Mouse (Mus musculus) forebrain, embryonic 11.5 days (tissue): ENCODE results near the gene Utp4. TPM values are rescaled to one million over a fixed set of nuclear protein-coding genes. Genes with fewer than 3 reads are reported as not detected.
A peak's percentile ranks its signal among the peaks of the same experiment; 100 is the strongest.

Experiments
- ATAC-seq: fragments of 200-750 bp; cut with Nextera tagmentation; replicated peaks from 2 replicates; pipeline ENCODE4 v1.8.0; 2017; ENCODE audit warnings: moderate TSS enrichment; ENCODE audit not compliant: low FRiP score
- DNase-seq: peaks from one replicate; pipeline ENCODE4 v3.0.0-alpha.2; 2017; ENCODE audit warnings: low spot score
- H3K27ac ChIP-seq: fragments of 300-500 bp; sonication (generic); 2 replicates; pipeline ENCODE4 v1.5.1; 2014; ENCODE audit warnings: low read depth, low read length
- H3K27me3 ChIP-seq: fragments of 300-500 bp; sonication (generic); 2 replicates; pipeline ENCODE4 v1.6.1; 2014; ENCODE audit warnings: mild to moderate bottlenecking, low read length, mixed read lengths; ENCODE audit not compliant: control insufficient read depth, insufficient read depth
- H3K36me3 ChIP-seq: fragments of 300-500 bp; sonication (generic); 2 replicates; pipeline ENCODE4 v1.6.1; 2014; ENCODE audit warnings: mild to moderate bottlenecking, low read length, moderate library complexity, mixed read lengths; ENCODE audit not compliant: control insufficient read depth, insufficient read depth
- H3K4me1 ChIP-seq: fragments of 300-500 bp; sonication (generic); replicated peaks from 2 replicates; pipeline ENCODE4 v1.6.1; 2014; ENCODE audit warnings: low read length, mixed read lengths; ENCODE audit not compliant: control insufficient read depth, insufficient read depth
- H3K4me2 ChIP-seq: fragments of 300-500 bp; sonication (generic); 2 replicates; pipeline ENCODE4 v1.6.1; 2014; ENCODE audit warnings: low read depth, mild to moderate bottlenecking, low read length, moderate library complexity, mixed read lengths; ENCODE audit not compliant: severe bottlenecking
- H3K4me3 ChIP-seq: fragments of 300-500 bp; sonication (generic); 2 replicates; pipeline ENCODE4 v1.5.1; 2014; ENCODE audit warnings: low read depth, low read length
- H3K9ac ChIP-seq: fragments of 300-500 bp; sonication (generic); 2 replicates; pipeline ENCODE4 v1.6.1; 2014; ENCODE audit warnings: low read length
- H3K9me3 ChIP-seq: fragments of 300-500 bp; sonication (generic); 2 replicates; pipeline ENCODE4 v1.6.1; 2016; ENCODE audit warnings: low read length, mixed read lengths; ENCODE audit not compliant: control insufficient read depth
- WGBS: fragments of 180-500 bp; shearing (Covaris S2); extraction: QIAGEN DNeasy Blood & Tissue Kit; methylation state at CpG from one replicate; pipeline ENCODE4 v1.1.7; 2014; 5-methylcytosine and 5-hydroxymethylcytosine counted together
- polyA plus RNA-seq: library from polyadenylated mRNA; unstranded; fragments of >200 nt; fragmentation: Nextera tagmentation; extraction: Ambion mirVana; gene quantifications from 2 replicates; pipeline ENCODE4 v1.2.1, GENCODE M21; 2014

Utp4 gene
- polyA plus RNA-seq, 1 experiment from 2014 or later, result 79.6 TPM

GRCm38 (mm10) chr8:106937081-106937800 lies 43.8 kb downstream of the Utp4 start:
- Histone ChIP-seq H3K4me2 (peak overlapping the region; percentile 93), H3K27ac (no peak overlapping the region), H3K9me3 (no peaks in the 10 kb centered on the region), H3K4me1 (peaks cover 14% of the 10 kb centered on the region), H3K4me3 (peak overlapping the region; percentile 86), H3K27me3 (0 out of 2 replicates have a peak, but pooled peaks cover 3% of the 10 kb centered on the region), H3K36me3 (no peaks in the 10 kb centered on the region), H3K9ac (peak overlapping the region; percentile 93)
- ATAC-seq, result no peak
- DNase-seq, result no peak
- WGBS, result 50% methylated on average over 14 of the region's 14 CpGs

DNA sequence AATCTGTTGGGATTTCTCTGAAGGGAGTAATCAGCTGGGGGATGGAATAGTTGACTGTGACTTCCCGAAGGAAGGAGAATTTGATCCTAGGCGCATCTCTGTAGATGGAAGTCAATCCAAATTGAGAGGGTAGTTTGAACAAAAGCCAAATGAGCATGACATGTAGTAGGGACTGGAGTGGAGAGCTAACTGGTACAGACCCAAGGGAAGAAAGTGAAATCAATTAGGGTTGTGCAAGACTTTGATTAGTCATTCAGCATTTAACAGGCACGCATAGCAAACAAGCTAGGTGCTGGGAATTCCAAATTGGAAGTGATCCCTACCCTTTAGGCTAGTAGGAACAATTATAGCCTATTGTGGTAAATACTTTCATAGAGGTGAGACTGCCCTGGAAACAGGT lies 48.4 kb downstream of the Utp4 start:
- H3K9ac ChIP-seq, result no peak overlapping the region
- DNase-seq, result no peak
- 97% methylated on average over 3 of the region's 3 CpGs for WGBS

DNA sequence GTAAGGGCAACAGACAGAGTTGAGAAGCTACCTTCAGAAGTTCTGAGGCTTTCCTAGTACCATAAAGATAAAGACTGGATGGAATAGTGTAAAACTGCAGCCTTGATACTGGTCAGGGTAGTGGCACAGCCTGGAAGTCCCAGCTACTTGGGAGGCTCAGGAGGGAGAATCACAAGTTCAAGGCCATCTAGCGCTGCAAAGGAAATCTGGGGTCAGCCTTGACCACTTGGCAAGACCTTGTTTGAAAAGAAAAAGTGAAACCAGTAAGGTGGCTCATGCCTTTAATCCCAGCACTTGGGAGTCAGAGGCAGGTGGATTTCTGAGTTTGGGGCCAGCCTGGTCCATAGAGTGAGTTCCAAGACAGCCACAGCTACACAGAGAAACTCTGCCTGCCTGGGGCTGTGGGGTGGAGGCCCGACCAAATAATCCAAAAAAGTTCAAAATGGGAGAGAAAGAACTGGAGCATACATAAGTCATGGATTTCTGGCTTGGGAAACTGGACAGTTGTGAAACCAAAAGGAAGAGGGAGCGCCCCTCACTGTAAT lies 50.5 kb downstream of the Utp4 start:
- Histone ChIP-seq H3K27ac (no peak overlapping the region), H3K4me3 (no peak overlapping the region), H3K36me3 (no peaks in the 10 kb centered on the region), H3K9ac (no peak overlapping the region), H3K4me2 (no peak overlapping the region), H3K27me3 (no peaks in the 10 kb centered on the region), H3K9me3 (no peaks in the 10 kb centered on the region), H3K4me1 (no peaks in the 10 kb centered on the region)
- ATAC-seq (no peak), DNase-seq (no peak)
- 88% methylated on average over 3 of the region's 3 CpGs for WGBS

More for the DNA sequence above, 48.4 kb downstream of the Utp4 start:
- no peaks in the 10 kb centered on the region for H3K9me3 ChIP-seq
- peaks cover 5% of the 10 kb centered on the region for H3K4me1 ChIP-seq
- no peak overlapping the region for H3K4me2 ChIP-seq
- no peak for ATAC-seq
- H3K27ac ChIP-seq, result no peak overlapping the region
- H3K36me3 ChIP-seq, result no peaks in the 10 kb centered on the region
- no peaks in the 10 kb centered on the region for H3K27me3 ChIP-seq
- H3K4me3 ChIP-seq, result no peak overlapping the region

GRCm38 (mm10) chr8:106944756-106945155 lies 51.3 kb downstream of the Utp4 start:
- H3K4me3 ChIP-seq, result no peak overlapping the region
- no peak overlapping the region for H3K27ac ChIP-seq
- no peak overlapping the region for H3K4me2 ChIP-seq
- H3K4me1 ChIP-seq, result no peaks in the 10 kb centered on the region
- H3K36me3 ChIP-seq, result no peaks in the 10 kb centered on the region
- no peaks in the 10 kb centered on the region for H3K27me3 ChIP-seq
- H3K9ac ChIP-seq, result no peak overlapping the region
- H3K9me3 ChIP-seq, result no peaks in the 10 kb centered on the region
- DNase-seq (no peak), ATAC-seq (no peak)
- WGBS, result 82% methylated on average over 3 of the region's 3 CpGs

- Histone ChIP-seq H3K9ac (no peak overlapping the region), H3K4me2 (no peak overlapping the region), H3K9me3 (no peaks in the 10 kb centered on the region), H3K27ac (no peak overlapping the region), H3K36me3 (no peaks in the 10 kb centered on the region), H3K27me3 (no peaks in the 10 kb centered on the region), H3K4me3 (no peak overlapping the region), H3K4me1 (no peaks in the 10 kb centered on the region)
- ATAC-seq (no peak), DNase-seq (no peak)
- WGBS, result 89% methylated on average over 3 of the region's 3 CpGs
Measured at GRCm38 (mm10) chr8:106948678-106949243, 55.3 kb downstream of the Utp4 start.

DNA sequence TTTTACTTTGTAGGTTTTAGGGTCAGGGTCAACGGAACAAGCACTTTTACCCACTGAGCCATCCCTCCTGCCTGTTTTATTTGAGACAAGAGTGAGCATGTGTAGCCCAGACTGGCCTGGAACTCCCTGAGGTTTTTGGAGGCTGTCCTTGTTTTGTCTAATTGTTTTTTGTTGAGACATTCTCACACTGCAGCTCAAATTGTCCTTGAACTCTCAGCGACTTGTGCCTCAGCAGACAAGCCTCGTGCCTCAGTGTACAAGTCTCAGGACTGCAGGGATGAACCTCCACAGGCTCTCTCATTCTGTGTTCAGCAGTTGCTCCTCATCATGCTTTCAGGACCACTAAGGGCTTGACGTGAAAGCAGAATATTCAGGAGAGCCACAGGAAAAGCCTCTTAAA lies 58.3 kb downstream of the Utp4 start:
- Histone ChIP-seq H3K4me3 (no peak overlapping the region), H3K27me3 (no peaks in the 10 kb centered on the region), H3K4me1 (no peaks in the 10 kb centered on the region), H3K9ac (no peak overlapping the region), H3K36me3 (no peaks in the 10 kb centered on the region), H3K27ac (no peak overlapping the region), H3K4me2 (no peak overlapping the region), H3K9me3 (no peaks in the 10 kb centered on the region)
- DNase-seq, result no peak
- 77% methylated on average over 4 of the region's 4 CpGs for WGBS
- no peak for ATAC-seq

DNA sequence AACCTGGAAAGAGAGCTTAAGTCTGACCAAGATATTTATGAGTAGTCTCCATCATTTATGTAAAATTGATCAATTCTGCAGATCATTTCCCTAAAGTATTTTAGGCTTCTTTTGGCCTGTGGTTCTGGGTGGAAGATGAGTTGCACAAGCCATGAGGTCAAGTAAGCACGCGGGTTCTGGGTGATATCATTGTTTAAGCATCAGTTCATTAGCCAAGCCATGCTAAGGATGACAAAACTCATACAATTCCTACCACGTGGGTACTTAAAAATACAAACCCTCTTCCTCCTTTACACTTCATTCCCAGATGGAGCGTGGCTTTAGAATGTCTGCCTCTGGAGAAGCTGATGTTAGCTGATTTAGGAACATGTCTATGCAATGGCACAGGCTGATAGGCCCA lies 60.1 kb downstream of the Utp4 start:
- Histone ChIP-seq H3K27ac (no peak overlapping the region), H3K4me2 (no peak overlapping the region), H3K9ac (no peak overlapping the region), H3K4me3 (no peak overlapping the region), H3K4me1 (no peaks in the 10 kb centered on the region), H3K9me3 (no peaks in the 10 kb centered on the region), H3K36me3 (no peaks in the 10 kb centered on the region), H3K27me3 (no peaks in the 10 kb centered on the region)
- ATAC-seq (no peak), DNase-seq (no peak)
- WGBS, result 82% methylated on average over 4 of the region's 4 CpGs

GRCm38 (mm10) chr8:106957086-106957485 lies 63.6 kb downstream of the Utp4 start:
- H3K9me3 ChIP-seq, result no peaks in the 10 kb centered on the region
- no peak overlapping the region for H3K4me3 ChIP-seq
- ATAC-seq, result no peak
- H3K36me3 ChIP-seq, result no peaks in the 10 kb centered on the region
- no peak overlapping the region for H3K9ac ChIP-seq
- DNase-seq, result no peak
- no peak overlapping the region for H3K4me2 ChIP-seq
- no peak overlapping the region for H3K27ac ChIP-seq
- H3K27me3 ChIP-seq, result no peaks in the 10 kb centered on the region
- no peaks in the 10 kb centered on the region for H3K4me1 ChIP-seq
- WGBS, result 93% methylated on average over 3 of the region's 3 CpGs

GRCm38 (mm10) chr8:106958212-106958611 lies 64.8 kb downstream of the Utp4 start:
- Histone ChIP-seq H3K9me3 (no peaks in the 10 kb centered on the region), H3K4me3 (no peak overlapping the region), H3K27me3 (no peaks in the 10 kb centered on the region), H3K4me2 (no peak overlapping the region), H3K9ac (no peak overlapping the region), H3K4me1 (no peaks in the 10 kb centered on the region), H3K27ac (no peak overlapping the region), H3K36me3 (no peaks in the 10 kb centered on the region)
- ATAC-seq (no peak), DNase-seq (no peak)
- 94% methylated on average over 3 of the region's 3 CpGs for WGBS
